Mouse (Mus musculus): Measurements from ENCODE around the gene Btbd2. TPM values are rescaled to one million over a fixed set of nuclear protein-coding genes. Genes with fewer than 3 reads are reported as not detected.
A peak's percentile ranks its signal among the peaks of the same experiment; 100 is the strongest.

The Btbd2 gene
- polyA plus RNA-seq, 1 experiment from 2014 or later = 71.8 TPM

GRCm38 (mm10) chr10:80621690-80621939 is 35.3 kb downstream of the Btbd2 start:
- Histone ChIP-seq H3K9ac (ENCODE audit: low read depth, low read length) (peak overlapping the region; percentile 66), H3K27ac (ENCODE audit: low read length) (peak overlapping the region; percentile 98), H3K27me3 (ENCODE audit: control insufficient read depth, insufficient read depth, low read depth, low read length) (no peaks in the 10 kb centered on the region), H3K9me3 (replicated peaks; ENCODE audit: control insufficient read depth, low read length, poor library complexity, severe bottlenecking) (no peaks in the 10 kb centered on the region), H3K4me3 (ENCODE audit: low read depth, low read length) (peak overlapping the region; percentile 83), H3K36me3 (ENCODE audit: control insufficient read depth, insufficient read depth, low read length) (no peaks in the 10 kb centered on the region), H3K4me2 (ENCODE audit: low read length) (peak overlapping the region; percentile 85), H3K4me1 (ENCODE audit: control insufficient read depth, insufficient read depth, low read length) (peaks cover 24% of the 10 kb centered on the region)
- WGBS = under 1% methylated on average over 9 of the region's 9 CpGs
- no peak for ATAC-seq

- ATAC-seq = 0 out of 2 replicates have a peak, but pooled peaks have one; percentile 0
Observed at GRCm38 (mm10) chr10:80620796-80621689, 35.8 kb downstream of the Btbd2 start.

GRCm38 (mm10) chr10:80620365-80620764 is 36.5 kb downstream of the Btbd2 start:
- ATAC-seq = no peak

More at GRCm38 (mm10) chr10:80620796-80621689, 35.8 kb downstream of the Btbd2 start:
- peak overlapping the region; percentile 98 for H3K27ac ChIP-seq (ENCODE audit: low read length)
- H3K4me2 ChIP-seq (ENCODE audit: low read length) = peak overlapping the region; percentile 85
- no peaks in the 10 kb centered on the region for H3K27me3 ChIP-seq (ENCODE audit: control insufficient read depth, insufficient read depth, low read depth, low read length)
- peaks cover 24% of the 10 kb centered on the region for H3K4me1 ChIP-seq (ENCODE audit: control insufficient read depth, insufficient read depth, low read length)
- H3K4me3 ChIP-seq (ENCODE audit: low read depth, low read length) = peak overlapping the region; percentile 83
- 47% methylated on average over 16 of the region's 16 CpGs for WGBS
- no peaks in the 10 kb centered on the region for H3K9me3 ChIP-seq (replicated peaks; ENCODE audit: control insufficient read depth, low read length, poor library complexity, severe bottlenecking)
- H3K36me3 ChIP-seq (ENCODE audit: control insufficient read depth, insufficient read depth, low read length) = no peaks in the 10 kb centered on the region
- H3K9ac ChIP-seq (ENCODE audit: low read depth, low read length) = peak overlapping the region; percentile 66

GRCm38 (mm10) chr10:80619465-80620244 is 37.2 kb downstream of the Btbd2 start:
- Histone ChIP-seq H3K4me3 (ENCODE audit: low read depth, low read length) (no peak overlapping the region), H3K36me3 (ENCODE audit: control insufficient read depth, insufficient read depth, low read length) (peaks cover 5% of the 10 kb centered on the region), H3K4me2 (ENCODE audit: low read length) (no peak overlapping the region), H3K9me3 (replicated peaks; ENCODE audit: control insufficient read depth, low read length, poor library complexity, severe bottlenecking) (no peaks in the 10 kb centered on the region), H3K9ac (ENCODE audit: low read depth, low read length) (no peak overlapping the region), H3K27ac (ENCODE audit: low read length) (no peak overlapping the region), H3K27me3 (ENCODE audit: control insufficient read depth, insufficient read depth, low read depth, low read length) (no peaks in the 10 kb centered on the region), H3K4me1 (ENCODE audit: control insufficient read depth, insufficient read depth, low read length) (peaks cover 18% of the 10 kb centered on the region)
- WGBS = 32% methylated on average over 8 of the region's 8 CpGs
- no peak for ATAC-seq

More at GRCm38 (mm10) chr10:80620365-80620764, 36.5 kb downstream of the Btbd2 start:
- H3K4me2 ChIP-seq (ENCODE audit: low read length) = no peak overlapping the region
- no peak overlapping the region for H3K9ac ChIP-seq (ENCODE audit: low read depth, low read length)
- 89% methylated on average over 9 of the region's 9 CpGs for WGBS
- no peak overlapping the region for H3K4me3 ChIP-seq (ENCODE audit: low read depth, low read length)
- H3K4me1 ChIP-seq (ENCODE audit: control insufficient read depth, insufficient read depth, low read length) = peaks cover 24% of the 10 kb centered on the region
- no peaks in the 10 kb centered on the region for H3K27me3 ChIP-seq (ENCODE audit: control insufficient read depth, insufficient read depth, low read depth, low read length)
- H3K27ac ChIP-seq (ENCODE audit: low read length) = no peak overlapping the region
- no peaks in the 10 kb centered on the region for H3K9me3 ChIP-seq (replicated peaks; ENCODE audit: control insufficient read depth, low read length, poor library complexity, severe bottlenecking)
- peaks cover 2% of the 10 kb centered on the region; the same call in 1 of the 2 replicates for H3K36me3 ChIP-seq (ENCODE audit: control insufficient read depth, insufficient read depth, low read length)

GRCm38 (mm10) chr10:80618181-80618580 is 38.7 kb downstream of the Btbd2 start:
- Histone ChIP-seq H3K36me3 (ENCODE audit: control insufficient read depth, insufficient read depth, low read length) (peaks cover 11% of the 10 kb centered on the region), H3K9me3 (replicated peaks; ENCODE audit: control insufficient read depth, low read length, poor library complexity, severe bottlenecking) (no peaks in the 10 kb centered on the region), H3K4me1 (ENCODE audit: control insufficient read depth, insufficient read depth, low read length) (peaks cover 5% of the 10 kb centered on the region; the same call in 1 of the 2 replicates), H3K9ac (ENCODE audit: low read depth, low read length) (no peak overlapping the region), H3K4me3 (ENCODE audit: low read depth, low read length) (no peak overlapping the region), H3K27me3 (ENCODE audit: control insufficient read depth, insufficient read depth, low read depth, low read length) (no peaks in the 10 kb centered on the region), H3K27ac (ENCODE audit: low read length) (no peak overlapping the region), H3K4me2 (ENCODE audit: low read length) (no peak overlapping the region)
- ATAC-seq = no peak
- WGBS = 88% methylated on average over 9 of the region's 9 CpGs

GRCm38 (mm10) chr10:80614351-80614750 is 42.5 kb downstream of the Btbd2 start:
- Histone ChIP-seq H3K4me2 (ENCODE audit: low read length) (no peak overlapping the region), H3K27me3 (ENCODE audit: control insufficient read depth, insufficient read depth, low read depth, low read length) (no peaks in the 10 kb centered on the region), H3K9ac (ENCODE audit: low read depth, low read length) (no peak overlapping the region), H3K4me1 (ENCODE audit: control insufficient read depth, insufficient read depth, low read length) (no peaks in the 10 kb centered on the region), H3K36me3 (ENCODE audit: control insufficient read depth, insufficient read depth, low read length) (peaks cover 14% of the 10 kb centered on the region), H3K4me3 (ENCODE audit: low read depth, low read length) (no peak overlapping the region), H3K27ac (ENCODE audit: low read length) (no peak overlapping the region), H3K9me3 (replicated peaks; ENCODE audit: control insufficient read depth, low read length, poor library complexity, severe bottlenecking) (no peaks in the 10 kb centered on the region)
- no peak for ATAC-seq
- 93% methylated on average over 6 of the region's 6 CpGs for WGBS

- Histone ChIP-seq H3K27ac (ENCODE audit: low read length) (no peak overlapping the region), H3K36me3 (ENCODE audit: control insufficient read depth, insufficient read depth, low read length) (peaks cover 16% of the 10 kb centered on the region), H3K4me1 (ENCODE audit: control insufficient read depth, insufficient read depth, low read length) (no peaks in the 10 kb centered on the region), H3K4me3 (ENCODE audit: low read depth, low read length) (no peak overlapping the region), H3K27me3 (ENCODE audit: control insufficient read depth, insufficient read depth, low read depth, low read length) (no peaks in the 10 kb centered on the region), H3K4me2 (ENCODE audit: low read length) (no peak overlapping the region), H3K9me3 (replicated peaks; ENCODE audit: control insufficient read depth, low read length, poor library complexity, severe bottlenecking) (no peaks in the 10 kb centered on the region), H3K9ac (ENCODE audit: low read depth, low read length) (no peak overlapping the region)
- WGBS = 82% methylated on average over 3 of the region's 3 CpGs
- no peak for ATAC-seq
Observed at GRCm38 (mm10) chr10:80613821-80614220, 43.0 kb downstream of the Btbd2 start.

GRCm38 (mm10) chr10:80611905-80612304 is 45.0 kb downstream of the Btbd2 start:
- H3K9me3 ChIP-seq (replicated peaks; ENCODE audit: control insufficient read depth, low read length, poor library complexity, severe bottlenecking) = no peaks in the 10 kb centered on the region
- peaks cover 35% of the 10 kb centered on the region for H3K36me3 ChIP-seq (ENCODE audit: control insufficient read depth, insufficient read depth, low read length)
- no peak overlapping the region for H3K4me3 ChIP-seq (ENCODE audit: low read depth, low read length)
- ATAC-seq = no peak
- no peak overlapping the region for H3K27ac ChIP-seq (ENCODE audit: low read length)
- H3K4me1 ChIP-seq (ENCODE audit: control insufficient read depth, insufficient read depth, low read length) = no peaks in the 10 kb centered on the region
- WGBS = 96% methylated on average over 3 of the region's 3 CpGs
- H3K4me2 ChIP-seq (ENCODE audit: low read length) = no peak overlapping the region
- no peak overlapping the region for H3K9ac ChIP-seq (ENCODE audit: low read depth, low read length)
- no peaks in the 10 kb centered on the region for H3K27me3 ChIP-seq (ENCODE audit: control insufficient read depth, insufficient read depth, low read depth, low read length)

- WGBS = 82% methylated on average over 4 of the region's 4 CpGs
- no peak overlapping the region for H3K9ac ChIP-seq (ENCODE audit: low read depth, low read length)
Observed at GRCm38 (mm10) chr10:80611024-80611423, 45.8 kb downstream of the Btbd2 start.

More at GRCm38 (mm10) chr10:80611024-80611423, 45.8 kb downstream of the Btbd2 start:
- no peaks in the 10 kb centered on the region for H3K4me1 ChIP-seq (ENCODE audit: control insufficient read depth, insufficient read depth, low read length)
- no peak overlapping the region for H3K4me2 ChIP-seq (ENCODE audit: low read length)
- no peak overlapping the region for H3K4me3 ChIP-seq (ENCODE audit: low read depth, low read length)
- no peaks in the 10 kb centered on the region for H3K9me3 ChIP-seq (replicated peaks; ENCODE audit: control insufficient read depth, low read length, poor library complexity, severe bottlenecking)
- H3K36me3 ChIP-seq (ENCODE audit: control insufficient read depth, insufficient read depth, low read length) = peaks cover 43% of the 10 kb centered on the region
- no peaks in the 10 kb centered on the region for H3K27me3 ChIP-seq (ENCODE audit: control insufficient read depth, insufficient read depth, low read depth, low read length)
- ATAC-seq = no peak
- no peak overlapping the region for H3K27ac ChIP-seq (ENCODE audit: low read length)
